Mouse (Mus musculus) limb, embryonic 12.5 days (tissue): ENCODE data around the gene Trim11. TPM values are rescaled to one million over a fixed set of nuclear protein-coding genes. Genes with fewer than 3 reads are reported as not detected.
A peak's percentile ranks its signal among the peaks of the same experiment; 100 is the strongest.

Experiments
- ATAC-seq: fragments of 200-750 bp; cut with Nextera tagmentation; 2 replicates; pipeline ENCODE4 v1.8.0; 2017; ENCODE audit warnings: low read depth, moderate TSS enrichment; ENCODE audit not compliant: insufficient number of reproducible peaks, insufficient read depth, low FRiP score, low TSS enrichment
- H3K27ac ChIP-seq: fragments of 300-500 bp; sonication (generic); 2 replicates; pipeline ENCODE4 v1.5.1; 2016; ENCODE audit warnings: mild to moderate bottlenecking, moderate library complexity
- H3K27me3 ChIP-seq: fragments of 300-500 bp; sonication (generic); 2 replicates; pipeline ENCODE4 v1.6.1; 2016; ENCODE audit warnings: mild to moderate bottlenecking, moderate library complexity
- H3K36me3 ChIP-seq: fragments of 300-500 bp; sonication (generic); 2 replicates; pipeline ENCODE4 v1.6.1; 2016; ENCODE audit warnings: mild to moderate bottlenecking, moderate library complexity
- H3K4me1 ChIP-seq: fragments of 300-500 bp; sonication (generic); replicated peaks from 2 replicates; pipeline ENCODE4 v1.6.1; 2016
- H3K4me2 ChIP-seq: fragments of 300-500 bp; sonication (generic); 2 replicates; pipeline ENCODE4 v1.6.1; 2016; ENCODE audit warnings: mild to moderate bottlenecking, moderate library complexity
- H3K4me3 ChIP-seq: fragments of 300-500 bp; sonication (generic); replicated peaks from 2 replicates; pipeline ENCODE4 v1.5.1; 2016; ENCODE audit warnings: mild to moderate bottlenecking
- H3K9ac ChIP-seq: fragments of 300-500 bp; sonication (generic); replicated peaks from 2 replicates; pipeline ENCODE4 v1.6.1; 2016; ENCODE audit warnings: mild to moderate bottlenecking, moderate library complexity
- H3K9me3 ChIP-seq: fragments of 300-500 bp; sonication (generic); 2 replicates; pipeline ENCODE4 v1.6.1; 2016; ENCODE audit warnings: mild to moderate bottlenecking, moderate library complexity
- WGBS: fragments of 180-500 bp; shearing (Covaris S2); methylation state at CpG from one replicate; pipeline ENCODE4 v1.1.7; 2016; 5-methylcytosine and 5-hydroxymethylcytosine counted together
- polyA plus RNA-seq: library from polyadenylated mRNA; unstranded; fragments of >200 nt; fragmentation: Nextera tagmentation; extraction: Ambion mirVana; gene quantifications from 2 replicates; pipeline ENCODE4 v1.2.1, GENCODE M21; 2016

Trim11 gene
- 21.6 and 22.4 TPM in 2 replicates for polyA plus RNA-seq

DNA sequence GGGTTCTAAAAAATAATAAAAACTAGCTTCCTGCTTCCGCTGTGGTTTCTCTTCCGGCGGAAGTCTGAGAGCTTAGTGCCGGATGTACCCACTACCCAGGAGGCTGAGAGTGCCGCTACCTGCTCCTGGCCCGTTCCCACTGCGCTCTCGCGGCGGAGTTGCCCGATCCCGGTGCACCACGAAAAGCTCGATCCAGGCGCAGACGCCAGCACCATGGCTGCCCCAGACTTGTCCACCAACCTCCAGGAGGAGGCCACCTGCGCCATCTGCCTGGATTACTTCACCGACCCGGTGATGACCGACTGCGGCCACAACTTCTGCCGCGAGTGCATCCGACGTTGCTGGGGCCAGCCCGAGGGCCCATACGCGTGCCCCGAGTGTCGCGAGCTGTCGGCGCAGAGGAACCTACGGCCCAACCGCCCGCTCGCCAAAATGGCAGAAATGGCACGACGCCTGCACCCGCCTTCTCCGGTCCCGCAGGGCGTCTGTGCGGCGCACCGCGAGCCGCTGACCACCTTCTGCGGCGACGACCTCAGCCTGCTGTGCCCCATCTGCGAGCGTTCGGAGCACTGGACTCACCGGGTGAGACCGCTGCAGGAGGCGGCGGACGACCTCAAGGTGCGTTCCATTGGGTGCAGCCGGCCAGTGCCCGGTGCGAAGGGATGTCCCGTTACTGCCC lies at the start of gene Trim11:
Trim11 (plus strand) TSS at position 67 of the 679 bp plus-strand sequence.
- H3K4me2 ChIP-seq, result peak within 1 kb of the TSS; percentile 95
- H3K4me1 ChIP-seq, result peaks cover 35% of the 10 kb centered on the region
- peak; percentile 79 for ATAC-seq
- peaks cover 23% of the 10 kb centered on the region for H3K36me3 ChIP-seq
- peak within 1 kb of the TSS; percentile 93 for H3K9ac ChIP-seq
- H3K4me3 ChIP-seq, result peak within 1 kb of the TSS; percentile 95
- H3K27me3 ChIP-seq, result no peaks in the 10 kb centered on the region
- H3K27ac ChIP-seq, result peak within 1 kb of the TSS; percentile 72
- H3K9me3 ChIP-seq, result no peaks in the 10 kb centered on the region
- WGBS, result under 1% methylated on average over 64 of the region's 64 CpGs

- Histone ChIP-seq H3K4me1 (0 out of 2 replicates have a peak, but pooled peaks cover 2% of the 10 kb centered on the region), H3K9me3 (no peaks in the 10 kb centered on the region), H3K27me3 (no peaks in the 10 kb centered on the region), H3K27ac (no peak overlapping the region), H3K4me2 (no peak overlapping the region), H3K4me3 (no peak overlapping the region), H3K36me3 (peaks cover 33% of the 10 kb centered on the region), H3K9ac (no peak overlapping the region)
- WGBS, result 75% methylated on average over 4 of the region's 4 CpGs
- no peak for ATAC-seq
Measured at GRCm38 (mm10) chr11:58929055-58929454, 48.8 kb upstream of the Trim11 start.

DNA sequence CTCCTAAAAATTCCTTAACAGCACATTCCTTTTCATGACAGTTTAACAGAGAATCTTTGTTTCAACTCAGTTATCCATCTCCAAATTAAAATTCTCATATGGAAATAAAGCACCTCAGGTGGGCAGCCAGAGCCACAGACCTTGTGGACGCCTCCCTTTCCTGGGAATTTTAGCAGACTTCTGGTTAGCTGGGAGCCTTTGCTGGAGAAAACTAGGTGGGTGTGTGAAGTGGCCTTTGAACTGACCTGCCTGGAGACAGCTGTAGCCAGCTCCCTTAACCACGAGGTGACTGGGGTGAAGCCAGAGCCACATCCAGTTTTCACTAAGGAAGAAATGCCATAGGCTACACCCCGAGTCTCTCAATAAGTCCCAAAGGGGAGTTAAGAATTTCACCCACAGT lies 48.3 kb upstream of the Trim11 start:
- no peak for ATAC-seq
- H3K36me3 ChIP-seq, result peaks cover 39% of the 10 kb centered on the region
- no peaks in the 10 kb centered on the region for H3K9me3 ChIP-seq
- H3K27me3 ChIP-seq, result no peaks in the 10 kb centered on the region
- H3K27ac ChIP-seq, result no peak overlapping the region
- WGBS, result 51% methylated on average over 3 of the region's 3 CpGs
- no peak overlapping the region for H3K4me3 ChIP-seq
- 0 out of 2 replicates have a peak, but pooled peaks cover 2% of the 10 kb centered on the region for H3K4me1 ChIP-seq
- no peak overlapping the region for H3K4me2 ChIP-seq
- no peak overlapping the region for H3K9ac ChIP-seq

- H3K36me3 ChIP-seq, result peaks cover 44% of the 10 kb centered on the region
Measured at GRCm38 (mm10) chr11:58930254-58930653, 47.6 kb upstream of the Trim11 start.

GRCm38 (mm10) chr11:58931576-58931975 lies 46.3 kb upstream of the Trim11 start:
- Histone ChIP-seq H3K4me3 (no peak overlapping the region), H3K4me1 (peaks cover 3% of the 10 kb centered on the region; the same call in 1 of the 2 replicates), H3K9ac (no peak overlapping the region), H3K27ac (no peak overlapping the region), H3K9me3 (no peaks in the 10 kb centered on the region), H3K27me3 (no peaks in the 10 kb centered on the region), H3K4me2 (no peak overlapping the region), H3K36me3 (peaks cover 55% of the 10 kb centered on the region)
- 73% methylated on average over 4 of the region's 4 CpGs for WGBS
- ATAC-seq, result no peak

More at GRCm38 (mm10) chr11:58930254-58930653, 47.6 kb upstream of the Trim11 start:
- no peak overlapping the region for H3K4me3 ChIP-seq
- WGBS, result 91% methylated on average over 3 of the region's 3 CpGs
- H3K9ac ChIP-seq, result no peak overlapping the region
- no peak overlapping the region for H3K4me2 ChIP-seq
- no peaks in the 10 kb centered on the region for H3K27me3 ChIP-seq
- H3K4me1 ChIP-seq, result 0 out of 2 replicates have a peak, but pooled peaks cover 2% of the 10 kb centered on the region
- H3K27ac ChIP-seq, result no peak overlapping the region
- H3K9me3 ChIP-seq, result no peaks in the 10 kb centered on the region
- no peak for ATAC-seq

GRCm38 (mm10) chr11:58937909-58938308 lies 40.0 kb upstream of the Trim11 start:
- Histone ChIP-seq H3K4me2 (peak overlapping the region; percentile 92), H3K9me3 (no peaks in the 10 kb centered on the region), H3K36me3 (peaks cover 40% of the 10 kb centered on the region), H3K27ac (peak overlapping the region; percentile 93), H3K4me1 (peaks cover 16% of the 10 kb centered on the region), H3K27me3 (no peaks in the 10 kb centered on the region; the same call in 1 of the 2 replicates), H3K9ac (peak overlapping the region; percentile 97), H3K4me3 (peak overlapping the region; percentile 94)
- 1% methylated on average over 13 of the region's 13 CpGs for WGBS
- ATAC-seq, result 0 out of 2 replicates have a peak, but pooled peaks have one; percentile 11

- Histone ChIP-seq H3K27me3 (peaks cover 4% of the 10 kb centered on the region; the same call in 1 of the 2 replicates), H3K4me3 (peak within 1 kb of the TSS; percentile 94), H3K4me2 (peak within 1 kb of the TSS; percentile 92), H3K36me3 (peaks cover 34% of the 10 kb centered on the region), H3K9me3 (no peaks in the 10 kb centered on the region), H3K27ac (peak within 1 kb of the TSS; percentile 93), H3K4me1 (peaks cover 16% of the 10 kb centered on the region), H3K9ac (peak within 1 kb of the TSS; percentile 97)
- under 1% methylated on average over 95 of the region's 95 CpGs for WGBS
- peak; percentile 95 for ATAC-seq
Measured at GRCm38 (mm10) chr11:58938322-58939087, 39.4 kb upstream of the Trim11 start, which contains the start of gene Rnf187. Gene Rnf187, minus strand, starts transcription at chr11:58938916.

GRCm38 (mm10) chr11:58939088-58939439 lies 38.8 kb upstream of the Trim11 start:
- peaks cover 28% of the 10 kb centered on the region for H3K36me3 ChIP-seq

DNA sequence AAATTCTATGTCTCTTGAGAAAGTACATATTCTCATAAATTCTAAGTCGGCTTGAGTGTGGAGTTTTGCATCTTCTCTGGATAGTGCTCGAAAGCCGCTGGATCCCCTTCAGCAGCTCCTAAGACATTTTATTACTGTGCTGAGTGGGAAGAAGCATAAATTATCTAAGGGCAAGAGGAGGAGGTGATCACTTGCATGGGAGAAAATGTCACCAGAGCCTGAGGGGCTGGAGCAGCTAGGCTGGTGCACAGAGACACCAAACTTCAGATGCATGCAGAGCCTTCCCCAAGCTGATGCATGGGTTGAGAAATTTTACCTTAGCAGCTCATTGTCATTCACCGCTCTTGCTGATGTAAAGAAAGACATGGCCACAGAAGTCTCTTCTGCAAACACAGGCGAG lies 33.8 kb upstream of the Trim11 start:
- no peaks in the 10 kb centered on the region for H3K9me3 ChIP-seq
- H3K4me1 ChIP-seq, result peaks cover 7% of the 10 kb centered on the region; the same call in 1 of the 2 replicates
- H3K27ac ChIP-seq, result no peak overlapping the region
- H3K36me3 ChIP-seq, result no peaks in the 10 kb centered on the region
- H3K4me2 ChIP-seq, result no peak overlapping the region
- ATAC-seq, result no peak
- peaks cover 50% of the 10 kb centered on the region for H3K27me3 ChIP-seq
- WGBS, result 59% methylated on average over 5 of the region's 5 CpGs
- H3K4me3 ChIP-seq, result no peak overlapping the region; the same call in 1 of the 2 replicates
- 0 out of 2 replicates have a peak overlapping the region, but pooled peaks have one; percentile 31 for H3K9ac ChIP-seq

More at GRCm38 (mm10) chr11:58939088-58939439, 38.8 kb upstream of the Trim11 start:
- Histone ChIP-seq H3K4me2 (peak overlapping the region; percentile 92), H3K9me3 (no peaks in the 10 kb centered on the region), H3K9ac (0 out of 2 replicates have a peak overlapping the region, but pooled peaks have one; percentile 97), H3K4me1 (peaks cover 16% of the 10 kb centered on the region), H3K27me3 (peaks cover 10% of the 10 kb centered on the region; the same call in 1 of the 2 replicates), H3K27ac (peak overlapping the region; percentile 93; the same call in 1 of the 2 replicates), H3K4me3 (peak overlapping the region; percentile 94)
- WGBS, result 23% methylated on average over 6 of the region's 6 CpGs
- ATAC-seq, result peak; percentile 23; the same call in 1 of the 2 replicates

- no peak overlapping the region for H3K9ac ChIP-seq
- no peak overlapping the region for H3K4me2 ChIP-seq
- H3K4me1 ChIP-seq, result peaks cover 15% of the 10 kb centered on the region; the same call in 1 of the 2 replicates
- no peaks in the 10 kb centered on the region for H3K9me3 ChIP-seq
- no peak overlapping the region for H3K4me3 ChIP-seq
- no peak overlapping the region for H3K27ac ChIP-seq
- H3K27me3 ChIP-seq, result peaks cover 77% of the 10 kb centered on the region
- 76% methylated on average over 3 of the region's 3 CpGs for WGBS
- no peaks in the 10 kb centered on the region for H3K36me3 ChIP-seq
- ATAC-seq, result no peak
Measured at GRCm38 (mm10) chr11:58947306-58947705, 30.6 kb upstream of the Trim11 start.
